Mouse (Mus musculus) thymus, postnatal 36 days (tissue): Measurements from ENCODE around the gene 1700122O11Rik.

Experiments
- DNase-seq, 2 experiments: peaks; one replicate each; pipeline ENCODE4 v3.0.0; 2022; ENCODE audit warnings: mixed read lengths in 2 of 2

Gene 1700122O11Rik

GRCm38 (mm10) chr17:48038193-48038592, at the start of gene 1700122O11Rik:
TSS of gene 1700122O11Rik (minus strand) at chr17:48038293.
- DNase-seq = no peak

GRCm38 (mm10) chr17:48080626-48081025, 42.5 kb upstream of the 1700122O11Rik start:
- no peak for DNase-seq

- no peak for DNase-seq
Measured at GRCm38 (mm10) chr17:48067729-48068128, 29.6 kb upstream of the 1700122O11Rik start.

GRCm38 (mm10) chr17:48067083-48067614, 29.1 kb upstream of the 1700122O11Rik start:
- no peak for DNase-seq

- no peak for DNase-seq
Measured at GRCm38 (mm10) chr17:48065081-48065501, 27.0 kb upstream of the 1700122O11Rik start.

- no peak for DNase-seq
Measured at GRCm38 (mm10) chr17:48064196-48064843, 26.2 kb upstream of the 1700122O11Rik start.

- no peak for DNase-seq
Measured at GRCm38 (mm10) chr17:48057382-48057781, 19.3 kb upstream of the 1700122O11Rik start.

- no peak for DNase-seq
Measured at GRCm38 (mm10) chr17:48055076-48055816, 17.2 kb upstream of the 1700122O11Rik start.

GRCm38 (mm10) chr17:48053646-48054045, 15.6 kb upstream of the 1700122O11Rik start:
- DNase-seq = no peak

- DNase-seq = no peak
Measured at GRCm38 (mm10) chr17:48052338-48053067, 14.4 kb upstream of the 1700122O11Rik start.

- no peak for DNase-seq
Measured at GRCm38 (mm10) chr17:48051638-48052337, 13.7 kb upstream of the 1700122O11Rik start.

GRCm38 (mm10) chr17:48045631-48046030, 7.5 kb upstream of the 1700122O11Rik start:
- peak; percentile 74 to 83 for DNase-seq

GRCm38 (mm10) chr17:48043154-48043880, 5.2 kb upstream of the 1700122O11Rik start:
- DNase-seq = no peak

- peak; percentile 65 to 68 for DNase-seq
Measured at GRCm38 (mm10) chr17:48041351-48042287, 3.5 kb upstream of the 1700122O11Rik start.

- DNase-seq = peak; percentile 55 to 75
Measured at GRCm38 (mm10) chr17:48039232-48039866, 1.3 kb upstream of the 1700122O11Rik start.

GRCm38 (mm10) chr17:48036921-48037320, 1.2 kb downstream of the 1700122O11Rik start:
- peak; percentile 29 to 41 for DNase-seq

- DNase-seq = peak; percentile 26 to 40
Measured at GRCm38 (mm10) chr17:48031521-48032430, 6.3 kb downstream of the 1700122O11Rik start.

GRCm38 (mm10) chr17:48029241-48029640, 8.9 kb downstream of the 1700122O11Rik start:
- no peak for DNase-seq

- no peak for DNase-seq
Measured at GRCm38 (mm10) chr17:48028250-48028649, 9.8 kb downstream of the 1700122O11Rik start.
